Mouse (Mus musculus) kidney, adult 2 months (tissue): ENCODE measurements around the gene Me3.

Experiments
- CTCF ChIP-seq: fragments of 200-500 bp; conservative IDR thresholded peaks from 2 replicates; pipeline ENCODE4 v1.5.1; 2011; ENCODE audit warnings: low read depth, mild to moderate bottlenecking, control low read depth, low read length, moderate library complexity, mixed read lengths; ENCODE audit not compliant: insufficient read depth, insufficient read length
- POLR2A ChIP-seq: fragments of 200-500 bp; IDR thresholded peaks from one replicate; pipeline ENCODE4 v1.6.1; 2011; ENCODE audit warnings: low read depth, low read length, control low read depth

GRCm38 (mm10) chr7:89884551-89884950, 252.4 kb downstream of the Me3 start:
- no peak for TF ChIP-seq POLR2A
- TF ChIP-seq CTCF: no peak
